In the genomic region with DNA sequence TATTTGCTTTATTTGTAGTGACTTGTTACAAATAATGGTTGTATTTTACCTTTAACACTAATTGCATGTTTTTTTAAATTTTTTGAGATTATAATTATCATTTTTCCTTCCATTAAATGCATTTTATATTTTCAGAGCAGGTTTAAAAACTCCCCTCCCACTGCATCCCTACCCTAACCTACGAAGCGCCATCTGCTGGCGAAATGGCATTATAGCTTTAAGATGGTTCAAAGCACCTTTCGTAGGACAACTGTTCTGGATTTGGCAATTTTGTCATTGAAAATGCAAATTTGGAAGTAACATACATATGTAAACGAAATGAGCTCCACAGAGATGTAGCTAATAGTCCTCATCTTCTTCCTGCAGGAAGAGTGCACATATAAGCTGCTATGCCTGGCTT, we compare ENCODE assay signal across 10 mouse cellular contexts. TPM values are rescaled to one million over a fixed set of nuclear protein-coding genes. Genes with fewer than 3 reads are reported as not detected.
DNase-seq lines count a peak whose midpoint lies in the region; TF ChIP-seq lines count a peak whose summit lies in the region.
"Had no signal": no experiment of that assay in that cellular context is flagged by ENCODE, and none has a peak within 500 bp of the region (broad histone marks: within the 10 kb centered on the region; RNA-seq: fewer than 3 reads in every experiment).

No protein-coding gene starts in this region.

- H3K9me3 ChIP-seq in MEL (replicated peaks; ENCODE audit: insufficient read depth, low read length): no peaks in the 10 kb centered on the region
- H3K9me3 ChIP-seq in limb, embryonic 10.5 days (replicated peaks): no peaks in the 10 kb centered on the region
- H3K9me3 ChIP-seq: megakaryocyte, embryonic 14.5 days had no signal

- no peak overlapping the region for H3K9ac ChIP-seq in MEL (ENCODE audit: control insufficient read depth, low read depth, low read length, poor library complexity, severe bottlenecking)

- 15% methylated on average over 5 of the region's 5 CpGs for WGBS in limb, embryonic 10.5 days

- TF ChIP-seq RAD21 in MEL (IDR thresholded peaks at IDR 0.05; ENCODE audit: low read depth, low read length): peak; percentile 52

- no peak for TF ChIP-seq POLR2A in MEL (IDR thresholded peaks at IDR 0.05; ENCODE audit: control insufficient read depth in 1 of 2, insufficient read depth in 1 of 2, low read depth in 1 of 2, low read length in 2 of 2, poor library complexity in 1 of 2)

- intact Hi-C loops in left cerebral cortex, postnatal 36 days (cut with DNase I): loop anchor here (5.0 kb wide), 1 partner anchor 81 kb away; no protein-coding TSS in a partner anchor

- TF ChIP-seq EP300 in MEL (IDR thresholded peaks at IDR 0.05; ENCODE audit: low read depth in 1 of 2, low read length in 2 of 2): no peak

- no peak overlapping the region for H3K27ac ChIP-seq in MEL (ENCODE audit: control insufficient read depth, low read depth, low read length)
- H3K27ac ChIP-seq in limb, embryonic 10.5 days: no peak overlapping the region

- H3K4me3 ChIP-seq in MEL (ENCODE audit: control insufficient read depth in 1 of 2, insufficient read depth in 1 of 2, low read depth in 2 of 2, low read length in 2 of 2): no peak overlapping the region
- H3K4me3 ChIP-seq in limb, embryonic 10.5 days: no peak overlapping the region
- H3K4me3 ChIP-seq: megakaryocyte, embryonic 14.5 days had no signal

- no peaks in the 10 kb centered on the region for H3K27me3 ChIP-seq in MEL (ENCODE audit: control insufficient read depth in 1 of 2, insufficient read depth in 2 of 2, low read length in 2 of 2)
- no peaks in the 10 kb centered on the region for H3K27me3 ChIP-seq in limb, embryonic 10.5 days (ENCODE audit: low read depth, poor library complexity, severe bottlenecking)
- H3K27me3 ChIP-seq: Patski had no signal

- H3K36me3 ChIP-seq in MEL (ENCODE audit: control insufficient read depth in 1 of 2, insufficient read depth in 2 of 2, low read length in 2 of 2): peaks cover 0 to 2% of the 10 kb centered on the region in 2 experiments; a peak in 2 of 4 replicates
- no peaks in the 10 kb centered on the region for H3K36me3 ChIP-seq in limb, embryonic 10.5 days

- DNase-seq in cerebellum, adult 11 months: peak; percentile 36
- no peak for DNase-seq in cerebellum, adult 11-12 months
- peak; percentile 37 to 66 for DNase-seq in left cerebral cortex, adult 18-20 months (ENCODE audit: low spot score in 2 of 2)
- DNase-seq in left cerebral cortex, postnatal 36 days (ENCODE audit: low spot score in 2 of 2): no peak
- peak; percentile 68 for DNase-seq in MEL (ENCODE audit: low read depth, low spot score)
- DNase-seq in embryo, embryonic 10.5 days (ENCODE audit: low spot score): peak; percentile 78
- DNase-seq in limb, embryonic 10.5 days (ENCODE audit: low spot score): peak; percentile 62
- peak; percentile 68 for DNase-seq in right cerebral cortex, postnatal 14 days

- H3K4me1 ChIP-seq in MEL (ENCODE audit: control insufficient read depth in 1 of 2, insufficient read depth in 2 of 2, low read length in 2 of 2): peaks cover under 1% of the 10 kb centered on the region in 2 experiments; a peak in 3 of 4 replicates
- H3K4me1 ChIP-seq in limb, embryonic 10.5 days: no peaks in the 10 kb centered on the region

- TF ChIP-seq CTCF in MEL (IDR thresholded peaks at IDR 0.05 in 2 of 3, conservative IDR thresholded peaks at IDR 0.05 in 1 of 3; ENCODE audit: control insufficient read depth in 1 of 3, insufficient read depth in 1 of 3, low read depth in 2 of 3, low read length in 3 of 3, poor library complexity in 1 of 3, severe bottlenecking in 1 of 3): peak; percentile 66 to 77 (median 76)

- no peaks in the 10 kb centered on the region for H3K79me2 ChIP-seq in MEL (ENCODE audit: control insufficient read depth, insufficient read depth, low read length, poor library complexity)

TF ChIP-seq in MEL, 35 proteins besides CTCF, POLR2A, EP300 and RAD21:
- TF ChIP-seq ZC3H11A (IDR thresholded peaks at IDR 0.05; ENCODE audit: low read depth, low read length) (peak; percentile 22; the same call in 1 of the 2 replicates), SMC3 (IDR thresholded peaks at IDR 0.05; ENCODE audit: low read depth, low read length) (peak; percentile 86), MAFK (IDR thresholded peaks at IDR 0.05; ENCODE audit: borderline replicate concordance, low read depth, low read length) (no peak)

RNA-seq across cellular contexts. Expression of a gene that starts 5.9 kb away (rescaled TPM):
- 10 to 100 TPM; 12.3 to 14.0 TPM for total RNA-seq in left cerebral cortex, adult 18-20 months (2021)
- 10 to 100 TPM in 1 of 2 experiments, 1 to 10 TPM in 1; 8.4 to 16.3 TPM for total RNA-seq in left cerebral cortex, postnatal 36 days (2021)
- 50.6 and 54.2 TPM in 2 replicates for total RNA-seq in MEL (2012; rRNA removed)
- polyA plus RNA-seq in MEL (2012; ENCODE audit: insufficient read depth in 1 of 2, insufficient read length in 2 of 2, low read depth in 1 of 2, low replicate concordance in 2 of 2, missing spikeins in 1 of 2): 10 to 100 TPM in 1 of 2 experiments, not detected in 1; 86.6 TPM
- 66.8 and 76.1 TPM in 2 replicates for polyA plus RNA-seq in limb, embryonic 10.5 days (2016; fragmentation: Nextera tagmentation; extraction: Ambion mirVana)

RNA-seq across cellular contexts. Expression of a gene that starts 18.6 kb away (rescaled TPM):
- 10 to 100 TPM; 63.8 to 63.9 TPM for total RNA-seq in left cerebral cortex, adult 18-20 months (2021)
- total RNA-seq in left cerebral cortex, postnatal 36 days (2021): 10 to 100 TPM; 62.1 to 62.6 TPM
- total RNA-seq in MEL (2012; rRNA removed): 19.5 and 21.0 TPM in 2 replicates
- 10 to 100 TPM in 1 of 2 experiments, not detected in 1; 36.6 TPM for polyA plus RNA-seq in MEL (2012; ENCODE audit: insufficient read depth in 1 of 2, insufficient read length in 2 of 2, low read depth in 1 of 2, low replicate concordance in 2 of 2, missing spikeins in 1 of 2)
- 33.2 and 38.9 TPM in 2 replicates for polyA plus RNA-seq in limb, embryonic 10.5 days (2016; fragmentation: Nextera tagmentation; extraction: Ambion mirVana)

RNA-seq across cellular contexts. Expression of a gene that starts 19.1 kb away (rescaled TPM):
- not detected for total RNA-seq in left cerebral cortex, adult 18-20 months (2021)
- total RNA-seq in left cerebral cortex, postnatal 36 days (2021): not detected
- 1.3 and 2.1 TPM in 2 replicates for total RNA-seq in MEL (2012; rRNA removed)
- polyA plus RNA-seq in MEL (2012; ENCODE audit: insufficient read depth in 1 of 2, insufficient read length in 2 of 2, low read depth in 1 of 2, low replicate concordance in 2 of 2, missing spikeins in 1 of 2): not detected
- polyA plus RNA-seq in limb, embryonic 10.5 days (2016; fragmentation: Nextera tagmentation; extraction: Ambion mirVana): not detected in 2 replicates

RNA-seq across cellular contexts. Expression of a gene that starts 39.2 kb away (rescaled TPM):
- not detected for total RNA-seq in left cerebral cortex, adult 18-20 months (2021)
- not detected for total RNA-seq in left cerebral cortex, postnatal 36 days (2021)
- not detected in 2 replicates for total RNA-seq in MEL (2012; rRNA removed)
- not detected for polyA plus RNA-seq in MEL (2012; ENCODE audit: insufficient read depth in 1 of 2, insufficient read length in 2 of 2, low read depth in 1 of 2, low replicate concordance in 2 of 2, missing spikeins in 1 of 2)
- polyA plus RNA-seq in limb, embryonic 10.5 days (2016; fragmentation: Nextera tagmentation; extraction: Ambion mirVana): not detected in 2 replicates

Comparison
In these comparisons a context has a peak if more than half of its experiments do, and no peak if none do; other contexts are left out.
1. DNase-seq: peak in cerebellum, adult 11 months (single experiment), left cerebral cortex, adult 18-20 months (2 of 2), MEL (single experiment), embryo, embryonic 10.5 days (single experiment), limb, embryonic 10.5 days (single experiment) and right cerebral cortex, postnatal 14 days (single experiment); none in cerebellum, adult 11-12 months (single experiment) and left cerebral cortex, postnatal 36 days (0 of 2).